Mouse (Mus musculus) G1E (cell line): ENCODE measurements around the gene Ces4a. TPM values are rescaled to one million over a fixed set of nuclear protein-coding genes. Genes with fewer than 3 reads are reported as not detected.
A peak's percentile ranks its signal among the peaks of the same experiment; 100 is the strongest.

Experiments
- ATAC-seq: 2 replicates; pipeline ENCODE4 v1.8.0; 2016; ENCODE audit warnings: mild to moderate bottlenecking; ENCODE audit not compliant: insufficient number of reproducible peaks, poor library complexity, low FRiP score, severe bottlenecking; ENCODE audit errors: extremely low read depth
- DNase-seq: peaks from one replicate; pipeline ENCODE4 v3.0.0; 2012; ENCODE audit warnings: low spot score
- H3K27me3 ChIP-seq: 2 replicates; pipeline ENCODE4 v1.6.1; 2012; ENCODE audit warnings: mild to moderate bottlenecking, low read length, inconsistent platforms; ENCODE audit not compliant: insufficient read depth
- H3K36me3 ChIP-seq: replicated peaks from 2 replicates; pipeline ENCODE3; 2012; ENCODE audit warnings: mild to moderate bottlenecking, inconsistent platforms
- H3K4me1 ChIP-seq: 2 replicates; pipeline ENCODE4 v1.6.1; 2012; ENCODE audit warnings: low read depth, low read length, inconsistent platforms, mixed read lengths; ENCODE audit not compliant: insufficient read depth
- H3K4me3 ChIP-seq: 2 replicates; pipeline ENCODE4 v1.5.1; 2012; ENCODE audit warnings: low read depth, mild to moderate bottlenecking, inconsistent platforms, low read length, moderate library complexity, mixed read lengths
- H3K9me3 ChIP-seq: replicated peaks from 2 replicates; pipeline ENCODE4 v1.6.1; 2012; ENCODE audit warnings: inconsistent platforms
- CTCF ChIP-seq: IDR thresholded peaks from 2 replicates; pipeline ENCODE4 v1.5.1; 2012; ENCODE audit warnings: low read depth, low read length, inconsistent platforms, mixed read lengths
- GATA1 ChIP-seq: IDR thresholded peaks from 2 replicates; pipeline ENCODE4 v1.6.1; 2012; ENCODE audit warnings: borderline replicate concordance, low read length, inconsistent platforms, mixed read lengths
- GATA2 ChIP-seq: IDR thresholded peaks from 2 replicates; pipeline ENCODE4 v1.6.1; 2012; ENCODE audit warnings: low read depth, low read length, inconsistent platforms, borderline replicate concordance
- POLR2AphosphoS5 ChIP-seq: IDR thresholded peaks from 2 replicates; pipeline ENCODE4 v1.6.1; 2012; ENCODE audit warnings: low read depth, low read length, inconsistent platforms; ENCODE audit not compliant: insufficient replicate concordance
- TAL1 ChIP-seq: conservative IDR thresholded peaks from 2 replicates; pipeline ENCODE4 v1.6.1; 2012; ENCODE audit warnings: low read depth, low read length, inconsistent platforms, mixed read lengths
- polyA plus RNA-seq: library from polyadenylated mRNA; stranded (reverse); fragments of >175 nt; gene quantifications from 2 replicates; pipeline ENCODE4 v1.2.3, GENCODE M21; 2012
- total RNA-seq, 2 experiments: library from RNA; stranded (forward) in 1 of 2; stranded (reverse) in 1 of 2; fragments of 200-1000 nt in 1 of 2; fragments of >200 nt in 1 of 2; fragmentation: Nextera tagmentation in 1 of 2; gene quantifications; 2 replicates each; pipeline ENCODE4 v1.2.3; 2014 to 2017

Gene Ces4a
- total and polyA plus RNA-seq, 3 experiments: not detected

DNA sequence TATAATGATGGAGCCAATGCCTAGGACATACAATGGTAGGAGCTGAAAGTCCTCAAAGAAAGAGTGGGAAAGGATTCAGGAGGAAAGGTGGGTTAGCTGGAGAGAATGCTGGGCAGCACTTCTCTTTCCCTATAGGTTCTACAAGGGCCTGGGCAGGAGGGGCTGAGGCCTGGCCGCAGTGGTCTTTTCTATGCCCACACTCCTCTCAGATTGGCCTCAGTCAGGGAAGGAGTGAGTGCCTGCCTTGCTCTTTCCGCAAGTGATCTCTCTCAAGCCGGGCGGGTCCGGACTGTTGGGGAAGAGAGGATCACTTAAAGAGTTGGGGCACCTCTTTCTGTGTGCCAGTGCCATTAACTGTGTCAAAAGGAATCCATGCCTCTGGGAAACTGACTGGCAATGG lies 22.7 kb downstream of the Ces4a start:
- H3K27me3 ChIP-seq: peaks cover 33% of the 10 kb centered on the region
- H3K4me1 ChIP-seq: peaks cover 4% of the 10 kb centered on the region; the same call in 1 of the 2 replicates
- H3K4me3 ChIP-seq: no peak overlapping the region
- DNase-seq (no peak), ATAC-seq (no peak)
- no peaks in the 10 kb centered on the region for H3K36me3 ChIP-seq
- no peaks in the 10 kb centered on the region for H3K9me3 ChIP-seq
- TF ChIP-seq POLR2AphosphoS5: no peak
- no peak for TF ChIP-seq GATA2
- no peak for TF ChIP-seq GATA1
- no peak for TF ChIP-seq CTCF
- no peak for TF ChIP-seq TAL1

- H3K36me3 ChIP-seq: no peaks in the 10 kb centered on the region
- peaks cover 37% of the 10 kb centered on the region for H3K27me3 ChIP-seq
- TF ChIP-seq CTCF (no peak), GATA1 (no peak), TAL1 (no peak), GATA2 (no peak), POLR2AphosphoS5 (no peak)
- no peak for DNase-seq
- no peak for ATAC-seq
- no peaks in the 10 kb centered on the region for H3K9me3 ChIP-seq
- peaks cover 4% of the 10 kb centered on the region; the same call in 1 of the 2 replicates for H3K4me1 ChIP-seq
- no peak overlapping the region for H3K4me3 ChIP-seq
Observed at GRCm38 (mm10) chr8:105155091-105155745, 23.6 kb downstream of the Ces4a start.

GRCm38 (mm10) chr8:105157555-105157954 lies 26.0 kb downstream of the Ces4a start:
- H3K27me3 ChIP-seq: peaks cover 38% of the 10 kb centered on the region
- no peaks in the 10 kb centered on the region for H3K9me3 ChIP-seq
- DNase-seq (peak; percentile 26), ATAC-seq (peak; percentile 22)
- no peaks in the 10 kb centered on the region for H3K36me3 ChIP-seq
- TF ChIP-seq GATA2 (no peak), TAL1 (no peak), CTCF (peak; percentile 90), POLR2AphosphoS5 (no peak), GATA1 (no peak)
- H3K4me3 ChIP-seq: no peak overlapping the region
- peaks cover 4% of the 10 kb centered on the region; the same call in 1 of the 2 replicates for H3K4me1 ChIP-seq

GRCm38 (mm10) chr8:105158084-105158483 lies 26.5 kb downstream of the Ces4a start:
- no peak for TF ChIP-seq GATA1
- TF ChIP-seq TAL1: no peak
- TF ChIP-seq CTCF: no peak
- no peak for TF ChIP-seq POLR2AphosphoS5
- TF ChIP-seq GATA2: no peak
- no peaks in the 10 kb centered on the region for H3K36me3 ChIP-seq
- no peak overlapping the region for H3K4me3 ChIP-seq
- DNase-seq (no peak), ATAC-seq (no peak)
- no peaks in the 10 kb centered on the region for H3K9me3 ChIP-seq
- H3K27me3 ChIP-seq: peaks cover 35% of the 10 kb centered on the region
- H3K4me1 ChIP-seq: peaks cover 4% of the 10 kb centered on the region; the same call in 1 of the 2 replicates

GRCm38 (mm10) chr8:105161121-105161652 lies 29.6 kb downstream of the Ces4a start:
- Histone ChIP-seq H3K36me3 (no peaks in the 10 kb centered on the region), H3K27me3 (peaks cover 43% of the 10 kb centered on the region), H3K9me3 (no peaks in the 10 kb centered on the region), H3K4me1 (peaks cover 13% of the 10 kb centered on the region), H3K4me3 (no peak overlapping the region)
- TF ChIP-seq POLR2AphosphoS5 (no peak), GATA1 (no peak), CTCF (no peak), GATA2 (no peak), TAL1 (no peak)
- ATAC-seq: no peak
- no peak for DNase-seq

- no peak for DNase-seq
Observed at GRCm38 (mm10) chr8:105164272-105164902, 32.8 kb downstream of the Ces4a start.

More at GRCm38 (mm10) chr8:105164272-105164902, 32.8 kb downstream of the Ces4a start:
- TF ChIP-seq GATA2 (no peak), POLR2AphosphoS5 (no peak), GATA1 (no peak), TAL1 (no peak), CTCF (no peak)
- no peak for ATAC-seq
- Histone ChIP-seq H3K9me3 (no peaks in the 10 kb centered on the region), H3K4me1 (peaks cover 10% of the 10 kb centered on the region), H3K27me3 (peaks cover 34% of the 10 kb centered on the region), H3K4me3 (no peak overlapping the region), H3K36me3 (no peaks in the 10 kb centered on the region)
